Mouse (Mus musculus) brain, embryonic 14.5 days (tissue): ENCODE results near the gene Gys1.

ENCODE experiments used
- CTCF ChIP-seq: fragments of 200-500 bp; IDR thresholded peaks from 2 replicates; pipeline ENCODE4 v1.5.1; 2012; ENCODE audit warnings: inconsistent platforms, mild to moderate bottlenecking, moderate library complexity, borderline replicate concordance; ENCODE audit not compliant: insufficient read depth, insufficient read length; ENCODE audit errors: extremely low read depth
- POLR2A ChIP-seq: fragments of 200-500 bp; IDR thresholded peaks from 2 replicates; pipeline ENCODE4 v1.6.1; 2012; ENCODE audit warnings: mild to moderate bottlenecking, inconsistent platforms, borderline replicate concordance; ENCODE audit not compliant: poor library complexity, insufficient read depth, insufficient read length, severe bottlenecking; ENCODE audit errors: extremely low read depth

DNA sequence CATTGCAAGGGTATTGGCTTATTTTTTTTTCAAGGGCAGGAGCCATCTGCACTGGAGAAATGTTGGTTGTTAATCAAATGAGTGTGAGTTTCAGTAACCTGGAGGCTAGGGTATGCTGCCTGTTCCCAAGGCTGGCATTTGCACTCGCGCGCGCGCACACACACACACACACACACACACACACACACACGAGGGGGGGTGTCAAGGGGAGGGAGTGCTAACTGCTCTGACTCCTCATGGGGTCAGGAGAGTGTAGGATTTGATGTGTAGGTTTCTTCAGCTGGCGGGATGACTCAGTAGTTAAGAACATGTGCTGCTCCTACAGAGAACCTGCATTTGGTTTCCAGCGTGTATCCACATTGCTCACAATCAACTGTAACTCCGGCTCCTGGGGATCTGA, 56.2 kb downstream of the Gys1 start:
- TF ChIP-seq POLR2A, result no peak
- no peak for TF ChIP-seq CTCF
